Mouse (Mus musculus) embryonic facial prominence, embryonic 13.5 days (tissue): ENCODE measurements around the gene Gm11146. TPM values are rescaled to one million over a fixed set of nuclear protein-coding genes. Genes with fewer than 3 reads are reported as not detected.
A peak's percentile ranks its signal among the peaks of the same experiment; 100 is the strongest.

Experiments
- ATAC-seq: fragments of 200-750 bp; cut with Nextera tagmentation; 2 replicates; pipeline ENCODE4 v1.8.0; 2017; ENCODE audit warnings: low read depth; ENCODE audit not compliant: insufficient number of reproducible peaks, insufficient read depth, low FRiP score, low TSS enrichment
- H3K27ac ChIP-seq: fragments of 300-500 bp; sonication (generic); 2 replicates; pipeline ENCODE4 v1.5.1; 2015; ENCODE audit warnings: moderate library complexity, mild to moderate bottlenecking, inconsistent platforms
- H3K27me3 ChIP-seq: fragments of 300-500 bp; sonication (generic); 2 replicates; pipeline ENCODE4 v1.6.1; 2015; ENCODE audit warnings: mild to moderate bottlenecking, inconsistent platforms
- H3K36me3 ChIP-seq: fragments of 300-500 bp; sonication (generic); 2 replicates; pipeline ENCODE4 v1.6.1; 2015; ENCODE audit warnings: mild to moderate bottlenecking, inconsistent platforms
- H3K4me1 ChIP-seq: fragments of 300-500 bp; sonication (generic); 2 replicates; pipeline ENCODE4 v1.6.1; 2015; ENCODE audit warnings: inconsistent platforms
- H3K4me2 ChIP-seq: fragments of 300-500 bp; sonication (generic); 2 replicates; pipeline ENCODE4 v1.6.1; 2015; ENCODE audit warnings: moderate library complexity, mild to moderate bottlenecking, inconsistent platforms
- H3K4me3 ChIP-seq: fragments of 300-500 bp; sonication (generic); 2 replicates; pipeline ENCODE4 v1.5.1; 2015; ENCODE audit warnings: mild to moderate bottlenecking, inconsistent platforms
- H3K9ac ChIP-seq: fragments of 300-500 bp; sonication (generic); 2 replicates; pipeline ENCODE4 v1.6.1; 2015; ENCODE audit warnings: mild to moderate bottlenecking, inconsistent platforms
- H3K9me3 ChIP-seq: fragments of 300-500 bp; sonication (generic); 2 replicates; pipeline ENCODE4 v1.6.1; 2016; ENCODE audit warnings: inconsistent platforms
- WGBS: fragments of 180-500 bp; shearing (Covaris S2); methylation state at CpG from one replicate; pipeline ENCODE4 v1.1.7; 2015; ENCODE audit warnings: mixed read lengths; 5-methylcytosine and 5-hydroxymethylcytosine counted together
- polyA plus RNA-seq: library from polyadenylated mRNA; unstranded; fragments of >200 nt; fragmentation: Nextera tagmentation; extraction: Ambion mirVana; gene quantifications from 2 replicates; pipeline ENCODE4 v1.2.1, GENCODE M21; 2015

The Gm11146 gene
- not detected in 2 replicates for polyA plus RNA-seq

DNA sequence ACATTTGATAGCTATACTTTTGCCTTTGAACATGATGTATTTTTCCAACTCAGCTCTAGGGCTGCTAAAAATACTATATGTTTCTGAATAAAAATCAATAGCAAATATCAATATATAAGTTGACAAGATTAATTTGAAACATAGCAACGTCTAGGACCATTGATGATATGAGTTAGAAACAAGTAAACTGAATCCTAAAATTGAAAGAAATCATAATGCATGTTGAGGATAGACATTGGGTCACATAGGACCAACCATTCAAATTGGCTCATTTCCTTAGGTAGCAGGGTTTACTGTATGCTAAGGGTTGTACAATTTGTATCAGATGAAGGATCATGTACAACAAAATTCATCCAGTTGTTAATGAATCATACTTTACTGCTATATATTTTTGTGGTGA lies at the start of gene Gm11146:
Gene Gm11146, minus strand, starts transcription at position 101 of the 400 bp plus-strand sequence.
- Histone ChIP-seq H3K27me3 (no peaks in the 10 kb centered on the region), H3K27ac (no peak within 1 kb of the TSS), H3K9me3 (no peaks in the 10 kb centered on the region), H3K4me1 (no peaks in the 10 kb centered on the region), H3K9ac (no peak within 1 kb of the TSS), H3K36me3 (peaks cover 10% of the 10 kb centered on the region; the same call in 1 of the 2 replicates), H3K4me2 (no peak within 1 kb of the TSS), H3K4me3 (no peak within 1 kb of the TSS)
- ATAC-seq, result no peak
- WGBS, result 79% methylated on average over 1 of the region's 1 CpGs

DNA sequence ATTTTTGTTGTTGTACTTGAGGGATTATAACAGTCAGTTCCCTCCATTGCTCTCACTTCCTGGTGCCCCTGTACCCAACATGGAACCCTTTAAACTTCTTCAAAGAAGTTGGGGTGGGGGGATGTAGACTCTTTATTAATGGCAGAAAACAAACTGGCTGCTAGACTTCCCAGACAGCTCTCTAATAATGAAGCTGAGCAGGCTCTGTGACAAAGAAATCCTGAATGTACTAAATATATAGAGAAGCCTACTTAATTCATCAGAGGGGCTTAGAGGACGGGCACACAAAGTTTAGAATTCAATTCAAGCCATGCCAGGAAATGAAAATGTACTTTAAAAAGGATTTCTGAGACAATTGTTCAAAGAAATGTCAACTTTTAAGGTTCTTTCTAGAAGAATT lies 48.7 kb upstream of the Gm11146 start:
- no peak overlapping the region for H3K4me3 ChIP-seq
- H3K36me3 ChIP-seq, result no peaks in the 10 kb centered on the region
- no peak overlapping the region for H3K27ac ChIP-seq
- H3K27me3 ChIP-seq, result no peaks in the 10 kb centered on the region
- H3K4me2 ChIP-seq, result no peak overlapping the region
- H3K4me1 ChIP-seq, result no peaks in the 10 kb centered on the region
- no peak overlapping the region for H3K9ac ChIP-seq
- H3K9me3 ChIP-seq, result no peaks in the 10 kb centered on the region
- WGBS, result 61% methylated on average over 1 of the region's 1 CpGs
- ATAC-seq, result no peak

DNA sequence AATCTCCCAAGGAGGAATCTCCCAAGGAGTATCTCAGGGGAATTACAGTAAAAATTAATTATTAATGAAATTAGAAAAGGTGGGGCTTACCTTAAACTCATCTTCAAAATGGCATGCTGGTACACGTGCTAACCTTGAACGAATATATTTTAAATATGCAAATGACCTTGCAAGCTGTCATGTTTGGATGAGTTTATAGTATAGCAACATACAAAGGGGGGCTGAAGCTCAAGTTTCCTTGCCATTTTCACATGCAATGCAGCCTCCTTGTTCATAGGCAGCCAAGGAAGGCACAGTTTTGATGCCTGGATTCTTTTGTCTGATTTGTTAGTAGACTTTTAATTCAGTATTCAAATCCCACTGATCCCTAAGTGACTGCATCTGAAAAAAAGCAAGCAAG lies 47.1 kb upstream of the Gm11146 start:
- Histone ChIP-seq H3K36me3 (no peaks in the 10 kb centered on the region), H3K27me3 (no peaks in the 10 kb centered on the region), H3K9me3 (no peaks in the 10 kb centered on the region), H3K4me1 (peaks cover 8% of the 10 kb centered on the region), H3K9ac (no peak overlapping the region), H3K4me3 (no peak overlapping the region), H3K4me2 (no peak overlapping the region), H3K27ac (no peak overlapping the region)
- no peak for ATAC-seq
- 74% methylated on average over 2 of the region's 2 CpGs for WGBS

DNA sequence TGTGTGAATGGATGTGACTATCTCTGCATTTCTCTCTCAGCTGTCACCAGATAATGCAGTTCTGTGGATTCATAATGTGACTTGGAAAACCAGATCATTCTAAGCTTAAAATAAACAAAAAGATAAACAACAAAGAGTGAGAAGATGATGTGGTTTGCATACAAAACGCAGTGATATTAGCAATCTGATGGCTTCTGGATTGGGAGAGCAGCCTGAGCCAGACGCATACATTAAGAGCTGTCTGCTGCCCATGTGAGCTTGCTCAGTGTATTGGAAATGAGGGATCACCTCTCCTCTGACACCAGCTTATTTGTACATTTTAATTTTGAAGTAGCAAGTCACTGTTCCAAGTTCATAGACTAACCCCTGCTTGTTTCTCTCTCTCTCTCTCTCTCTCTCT lies 46.3 kb upstream of the Gm11146 start:
- Histone ChIP-seq H3K4me2 (no peak overlapping the region), H3K27me3 (no peaks in the 10 kb centered on the region), H3K9ac (no peak overlapping the region), H3K36me3 (no peaks in the 10 kb centered on the region), H3K27ac (no peak overlapping the region), H3K9me3 (no peaks in the 10 kb centered on the region), H3K4me1 (peaks cover 13% of the 10 kb centered on the region), H3K4me3 (no peak overlapping the region)
- WGBS, result 62% methylated on average over 2 of the region's 2 CpGs
- ATAC-seq, result no peak

DNA sequence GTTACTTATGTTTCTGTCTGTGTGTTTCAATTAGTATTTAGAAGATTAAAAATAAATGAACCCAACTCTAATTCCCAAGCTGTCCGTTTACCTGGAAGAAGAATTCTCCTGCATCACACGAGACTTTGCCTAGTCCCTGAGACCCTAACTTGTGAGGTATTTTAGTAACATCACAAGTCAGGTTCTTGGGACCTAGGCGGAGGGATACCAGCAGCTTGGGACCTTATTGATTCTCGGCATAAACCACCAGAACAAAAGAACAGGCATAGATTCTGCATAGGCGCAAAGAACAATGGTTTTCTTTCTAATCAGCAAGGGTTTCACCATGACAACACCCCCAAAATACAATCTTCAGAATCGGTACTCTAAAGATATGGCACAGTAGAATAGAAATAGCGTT lies 44.3 kb upstream of the Gm11146 start:
- no peak for ATAC-seq
- no peaks in the 10 kb centered on the region for H3K9me3 ChIP-seq
- H3K4me3 ChIP-seq, result no peak overlapping the region
- H3K4me2 ChIP-seq, result no peak overlapping the region
- H3K27ac ChIP-seq, result no peak overlapping the region
- 83% methylated on average over 7 of the region's 7 CpGs for WGBS
- H3K9ac ChIP-seq, result no peak overlapping the region
- peaks cover 17% of the 10 kb centered on the region for H3K4me1 ChIP-seq
- no peaks in the 10 kb centered on the region for H3K36me3 ChIP-seq
- H3K27me3 ChIP-seq, result no peaks in the 10 kb centered on the region

DNA sequence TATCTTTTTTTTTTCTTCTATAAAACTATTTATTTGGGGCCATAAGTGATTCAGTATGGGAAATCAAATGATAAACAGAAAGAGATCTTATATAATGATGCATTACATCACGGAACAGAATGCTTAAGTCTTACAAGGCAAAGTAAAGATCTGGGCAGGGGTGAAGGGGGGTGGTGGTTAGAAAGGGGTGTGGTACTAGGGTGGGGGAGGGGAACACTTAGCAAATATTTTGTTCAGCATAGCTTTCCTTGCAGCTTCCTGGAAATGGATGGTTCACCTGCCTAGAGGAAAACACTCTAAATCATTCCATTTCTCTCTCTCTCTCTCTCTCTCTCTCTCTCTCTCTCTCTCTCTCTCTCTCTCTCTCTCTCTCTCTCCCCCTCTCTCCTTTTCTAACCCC lies 43.1 kb upstream of the Gm11146 start:
- 25% methylated on average over 1 of the region's 1 CpGs for WGBS
- ATAC-seq, result no peak
- no peak overlapping the region for H3K9ac ChIP-seq
- H3K27ac ChIP-seq, result no peak overlapping the region
- peak overlapping the region; percentile 22; the same call in 1 of the 2 replicates for H3K4me2 ChIP-seq
- H3K4me3 ChIP-seq, result no peak overlapping the region
- no peaks in the 10 kb centered on the region for H3K27me3 ChIP-seq
- H3K4me1 ChIP-seq, result peaks cover 17% of the 10 kb centered on the region
- no peaks in the 10 kb centered on the region for H3K36me3 ChIP-seq
- H3K9me3 ChIP-seq, result no peaks in the 10 kb centered on the region

DNA sequence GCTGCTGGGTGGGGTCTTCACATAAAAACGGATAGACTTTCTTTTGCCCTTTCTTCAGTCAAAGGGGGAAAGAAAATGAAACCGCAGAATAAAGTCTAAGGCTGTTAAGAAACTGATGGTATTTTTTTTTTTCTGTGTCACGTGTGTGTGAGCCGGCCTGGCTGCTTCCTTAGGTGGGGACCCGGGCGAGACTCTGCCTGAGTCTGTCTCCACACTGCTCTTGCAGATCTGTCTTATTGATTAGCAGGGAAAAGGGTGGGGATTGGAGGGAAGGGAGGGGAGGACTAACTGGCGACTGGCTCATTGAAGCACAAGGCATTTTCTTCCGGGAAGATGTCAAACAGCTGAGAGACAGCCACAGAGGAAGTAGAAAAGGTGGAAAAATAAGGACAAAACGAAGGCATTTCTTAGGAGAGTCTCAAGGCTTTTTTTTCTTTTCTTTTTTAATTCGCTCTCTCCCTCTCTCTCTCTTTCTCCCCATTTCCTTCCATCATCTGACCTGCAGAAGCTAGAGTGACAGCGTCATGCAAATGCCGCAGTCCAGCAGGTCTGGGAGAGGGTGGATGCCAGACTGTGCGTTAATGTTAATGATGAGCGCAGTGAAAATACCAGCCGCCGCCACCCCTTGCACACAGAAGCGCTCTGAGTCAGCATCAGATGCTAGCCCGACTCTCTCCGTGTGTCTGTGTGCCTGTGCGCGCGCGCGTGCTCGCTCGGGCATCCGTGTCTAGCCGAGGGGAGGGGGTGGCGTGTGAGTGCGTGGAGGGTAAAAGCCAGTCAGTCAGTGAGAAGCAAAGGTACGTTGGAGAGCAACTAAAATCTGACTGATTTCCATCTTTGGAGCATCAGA lies 42.2 kb upstream of the Gm11146 start:
- WGBS, result 2% methylated on average over 31 of the region's 31 CpGs
- no peaks in the 10 kb centered on the region for H3K36me3 ChIP-seq
- H3K27ac ChIP-seq, result peak overlapping the region; percentile 71
- H3K4me1 ChIP-seq, result peaks cover 17% of the 10 kb centered on the region
- peak; percentile 79; the same call in 1 of the 2 replicates for ATAC-seq
- peak overlapping the region; percentile 66 for H3K9ac ChIP-seq
- H3K4me3 ChIP-seq, result peak overlapping the region; percentile 50
- H3K9me3 ChIP-seq, result no peaks in the 10 kb centered on the region
- peak overlapping the region; percentile 68 for H3K4me2 ChIP-seq
- no peaks in the 10 kb centered on the region for H3K27me3 ChIP-seq

DNA sequence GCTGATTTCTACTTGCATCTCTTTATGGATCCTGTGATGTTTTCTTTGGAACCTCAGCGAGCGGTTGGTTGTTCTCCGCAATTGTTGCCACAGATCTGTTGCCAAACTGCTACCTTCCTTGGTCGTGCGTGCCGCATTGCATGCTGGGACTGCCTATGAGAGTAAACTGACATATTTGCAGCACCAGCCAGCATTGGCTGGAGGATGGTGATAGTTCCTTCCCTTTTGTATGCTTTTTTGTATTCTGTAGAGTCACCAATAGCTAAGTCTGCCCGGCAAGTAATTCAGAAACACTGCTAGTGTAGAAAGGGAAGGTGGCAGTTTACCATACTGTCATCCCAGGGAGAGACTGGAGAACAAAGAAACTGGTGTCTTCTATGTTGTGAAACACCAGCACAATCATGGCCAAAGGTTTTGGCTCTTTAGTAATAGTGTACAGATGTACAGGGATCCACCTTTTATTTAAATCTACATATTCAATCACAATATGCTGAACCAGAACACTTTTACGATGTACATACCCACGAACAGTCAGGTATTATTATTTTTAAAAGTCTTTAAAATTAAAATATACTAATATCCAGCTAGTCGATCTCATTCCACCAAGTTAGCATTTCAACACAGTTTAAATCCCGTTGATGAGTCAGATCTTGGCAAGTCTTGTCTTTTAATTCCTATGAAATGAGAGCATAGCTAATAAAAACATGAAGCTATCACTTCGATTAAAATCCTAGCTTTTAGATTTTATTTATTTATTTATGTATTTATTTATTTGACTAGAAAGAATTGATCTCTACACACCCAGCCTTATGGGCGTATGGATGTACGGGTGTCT lies 41.4 kb upstream of the Gm11146 start:
- 72% methylated on average over 14 of the region's 14 CpGs for WGBS
- Histone ChIP-seq H3K9me3 (no peaks in the 10 kb centered on the region), H3K36me3 (no peaks in the 10 kb centered on the region), H3K27ac (peak overlapping the region; percentile 68; the same call in 1 of the 2 replicates), H3K9ac (peak overlapping the region; percentile 66; the same call in 1 of the 2 replicates), H3K27me3 (no peaks in the 10 kb centered on the region), H3K4me1 (peaks cover 17% of the 10 kb centered on the region), H3K4me3 (peak overlapping the region; percentile 50), H3K4me2 (peak overlapping the region; percentile 68)
- ATAC-seq, result no peak

DNA sequence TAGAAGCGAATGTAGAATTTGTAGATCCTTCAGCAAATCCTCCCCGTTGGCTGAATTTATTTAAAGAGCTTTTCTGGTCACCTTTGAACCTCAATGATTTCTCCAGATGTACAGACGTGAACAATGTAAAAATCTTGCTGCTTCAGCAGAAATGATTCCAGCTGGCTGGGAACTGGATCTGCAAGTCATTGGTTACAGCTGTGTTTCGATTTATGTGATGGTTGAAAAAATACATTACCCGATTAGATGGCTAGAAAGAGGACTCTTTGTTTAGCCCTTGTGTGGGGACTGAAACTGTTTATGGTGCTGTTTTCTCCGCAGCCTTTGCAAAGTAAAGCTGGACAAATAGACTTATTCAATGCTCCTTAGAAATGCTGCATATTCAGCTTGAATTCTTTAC lies 34.6 kb upstream of the Gm11146 start:
- H3K4me1 ChIP-seq, result peaks cover 7% of the 10 kb centered on the region
- H3K27ac ChIP-seq, result peak overlapping the region; percentile 83
- H3K9me3 ChIP-seq, result no peaks in the 10 kb centered on the region
- no peak overlapping the region for H3K9ac ChIP-seq
- no peaks in the 10 kb centered on the region for H3K36me3 ChIP-seq
- 0 out of 2 replicates have a peak, but pooled peaks have one; percentile 62 for ATAC-seq
- peak overlapping the region; percentile 27 for H3K4me2 ChIP-seq
- H3K4me3 ChIP-seq, result no peak overlapping the region
- no peaks in the 10 kb centered on the region for H3K27me3 ChIP-seq
- WGBS, result 15% methylated on average over 6 of the region's 6 CpGs

DNA sequence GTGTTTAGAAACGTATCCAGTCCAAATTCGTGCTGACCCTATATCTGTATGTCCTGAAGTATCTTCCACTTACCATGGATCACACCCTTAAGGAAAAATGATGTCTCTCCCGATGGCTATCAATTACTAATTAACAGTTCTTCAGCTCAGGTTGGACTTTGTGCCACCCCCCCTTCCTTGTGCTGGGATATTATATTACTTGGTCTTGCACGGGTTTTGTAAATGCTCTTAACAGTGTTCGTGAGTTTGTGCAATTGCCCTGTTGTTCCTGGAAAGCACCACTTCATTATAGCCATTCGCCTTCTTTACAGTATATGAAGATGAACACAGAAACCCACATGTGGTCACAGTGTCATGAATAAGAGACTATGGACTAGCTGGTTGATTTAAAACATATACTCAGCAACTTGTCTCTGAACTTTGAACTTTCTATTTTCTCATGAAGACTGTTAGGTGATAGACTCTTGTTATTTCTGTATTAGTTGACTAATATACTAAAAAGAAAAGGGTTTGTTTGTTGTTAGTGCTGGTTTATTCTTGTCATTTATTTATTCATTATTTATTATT lies 30.5 kb upstream of the Gm11146 start:
- Histone ChIP-seq H3K4me2 (no peak overlapping the region), H3K36me3 (no peaks in the 10 kb centered on the region), H3K27ac (no peak overlapping the region), H3K27me3 (no peaks in the 10 kb centered on the region), H3K4me1 (peaks cover 11% of the 10 kb centered on the region), H3K9ac (no peak overlapping the region), H3K9me3 (no peaks in the 10 kb centered on the region), H3K4me3 (no peak overlapping the region)
- 69% methylated on average over 6 of the region's 6 CpGs for WGBS
- ATAC-seq, result no peak

DNA sequence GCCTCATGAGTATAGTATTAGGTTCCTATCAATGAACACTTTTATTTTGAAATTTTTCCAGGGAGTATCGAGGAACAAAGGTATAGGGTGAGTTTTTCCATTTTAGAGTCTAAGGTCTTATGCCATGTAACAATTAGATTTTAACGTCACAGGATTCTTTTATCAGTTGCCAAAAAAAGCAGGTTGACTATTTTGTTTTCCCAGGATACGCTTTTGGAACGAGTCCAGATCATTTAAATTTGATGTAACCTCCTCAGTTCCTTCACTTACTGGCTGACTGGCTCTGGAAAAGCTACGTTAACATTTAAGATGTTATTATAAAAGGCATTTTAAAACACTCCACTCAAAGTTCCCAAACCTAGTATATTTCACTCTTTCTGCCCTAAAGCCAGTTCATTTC lies 20.8 kb upstream of the Gm11146 start:
- H3K4me1 ChIP-seq, result no peaks in the 10 kb centered on the region
- no peaks in the 10 kb centered on the region for H3K9me3 ChIP-seq
- 0 out of 2 replicates have a peak, but pooled peaks cover 3% of the 10 kb centered on the region for H3K36me3 ChIP-seq
- H3K27ac ChIP-seq, result no peak overlapping the region
- no peak overlapping the region for H3K9ac ChIP-seq
- H3K27me3 ChIP-seq, result no peaks in the 10 kb centered on the region
- H3K4me2 ChIP-seq, result no peak overlapping the region
- WGBS, result 64% methylated on average over 5 of the region's 5 CpGs
- no peak overlapping the region for H3K4me3 ChIP-seq
- no peak for ATAC-seq
